Mouse (Mus musculus) skeletal muscle tissue, adult 2 months (tissue): Measurements from ENCODE around the gene 1700001L19Rik.
"Not testable (repeated sequence)": the region's sequence is repeated elsewhere in the genome, so short reads cannot be mapped to it uniquely, and the experiment has no call there.

ENCODE experiments used
- DNase-seq: peaks from one replicate; pipeline ENCODE4 v3.0.0-alpha.2; 2012; ENCODE audit warnings: low read depth, low spot score

1700001L19Rik gene

DNA sequence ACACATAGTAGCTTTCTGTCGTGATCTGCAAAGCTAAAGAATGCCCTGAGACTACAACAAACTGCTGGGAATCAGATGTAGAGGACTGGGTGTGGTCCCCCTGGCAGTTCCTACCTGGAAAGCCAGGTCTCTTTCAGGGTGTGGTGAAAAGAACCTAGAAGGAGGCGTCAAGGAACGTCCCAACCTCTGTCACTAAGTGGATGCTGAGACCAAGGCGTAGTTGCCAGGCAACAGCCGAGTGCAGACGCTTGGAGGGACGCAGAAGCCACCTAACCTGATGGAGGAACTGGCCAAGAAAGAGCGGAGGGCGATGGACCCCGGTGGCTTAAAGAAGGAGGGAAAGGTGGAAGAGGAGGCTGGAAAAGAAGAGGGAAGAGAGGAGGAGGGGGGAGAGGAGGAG lies at the start of gene 1700001L19Rik:
TSS of gene 1700001L19Rik (plus strand) at position 223 of the 400 bp plus-strand sequence.
- no peak for DNase-seq

- DNase-seq: not testable (repeated sequence)
Observed at GRCm38 (mm10) chr13:68553391-68553790, 43.8 kb upstream of the 1700001L19Rik start.

GRCm38 (mm10) chr13:68568110-68568509 lies 29.1 kb upstream of the 1700001L19Rik start:
- DNase-seq: no peak

DNA sequence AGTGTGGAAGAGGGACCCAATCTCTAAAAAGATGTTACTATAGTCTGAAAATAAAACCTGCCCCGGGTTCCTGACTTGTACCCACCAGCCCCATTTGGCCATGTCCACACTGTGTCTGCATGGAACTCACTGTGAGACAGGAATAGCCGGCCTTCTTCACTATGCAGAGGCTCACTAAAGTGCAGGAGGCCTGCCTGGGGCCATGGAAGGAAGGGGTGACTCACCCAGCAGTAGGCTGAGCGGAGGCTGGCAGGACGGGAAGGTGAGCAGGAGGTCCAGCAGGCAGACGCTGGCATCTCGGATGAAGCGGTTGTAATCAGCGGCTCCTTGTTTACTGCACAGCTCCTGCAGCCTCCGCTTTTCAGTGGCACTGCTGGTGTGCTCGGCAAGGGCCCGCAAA lies 28.7 kb upstream of the 1700001L19Rik start:
- DNase-seq: no peak

DNA sequence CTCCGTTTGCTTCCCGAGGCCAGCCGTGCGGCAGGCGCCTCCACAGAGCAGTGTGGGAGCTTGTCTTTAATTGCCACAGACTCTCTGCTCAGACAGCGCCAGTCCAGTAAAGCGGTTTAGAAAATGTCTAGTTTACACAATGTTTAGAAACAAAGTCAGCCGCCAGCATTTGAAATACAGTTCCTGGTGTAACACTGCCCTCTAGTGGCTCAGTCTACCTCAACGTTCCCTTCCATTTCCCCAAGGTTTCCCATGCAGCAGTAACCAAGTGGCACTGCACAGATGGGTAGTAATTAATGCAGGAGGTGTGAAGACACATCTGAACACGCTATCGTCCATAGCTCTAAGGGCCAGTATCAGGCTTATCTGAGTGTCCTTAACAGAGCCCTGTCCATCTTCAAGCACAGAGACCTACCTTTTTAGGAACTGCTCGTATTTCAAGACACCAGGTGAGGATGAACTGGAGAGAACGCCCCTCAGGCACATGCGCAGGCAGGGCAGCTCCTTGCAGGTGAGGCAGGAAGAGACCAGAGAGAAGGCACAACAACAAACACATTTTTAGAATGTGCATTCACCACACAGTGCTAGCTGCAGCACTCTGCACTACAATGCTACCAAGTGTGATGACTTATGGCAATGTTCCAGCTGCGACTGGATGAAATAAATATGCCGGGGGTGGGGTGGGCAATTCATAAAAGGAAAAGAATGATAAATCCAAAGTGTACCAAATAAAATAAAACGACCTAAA lies 27.5 kb upstream of the 1700001L19Rik start:
- DNase-seq: no peak

- no peak for DNase-seq
Observed at GRCm38 (mm10) chr13:68572247-68572646, 25.0 kb upstream of the 1700001L19Rik start.

DNA sequence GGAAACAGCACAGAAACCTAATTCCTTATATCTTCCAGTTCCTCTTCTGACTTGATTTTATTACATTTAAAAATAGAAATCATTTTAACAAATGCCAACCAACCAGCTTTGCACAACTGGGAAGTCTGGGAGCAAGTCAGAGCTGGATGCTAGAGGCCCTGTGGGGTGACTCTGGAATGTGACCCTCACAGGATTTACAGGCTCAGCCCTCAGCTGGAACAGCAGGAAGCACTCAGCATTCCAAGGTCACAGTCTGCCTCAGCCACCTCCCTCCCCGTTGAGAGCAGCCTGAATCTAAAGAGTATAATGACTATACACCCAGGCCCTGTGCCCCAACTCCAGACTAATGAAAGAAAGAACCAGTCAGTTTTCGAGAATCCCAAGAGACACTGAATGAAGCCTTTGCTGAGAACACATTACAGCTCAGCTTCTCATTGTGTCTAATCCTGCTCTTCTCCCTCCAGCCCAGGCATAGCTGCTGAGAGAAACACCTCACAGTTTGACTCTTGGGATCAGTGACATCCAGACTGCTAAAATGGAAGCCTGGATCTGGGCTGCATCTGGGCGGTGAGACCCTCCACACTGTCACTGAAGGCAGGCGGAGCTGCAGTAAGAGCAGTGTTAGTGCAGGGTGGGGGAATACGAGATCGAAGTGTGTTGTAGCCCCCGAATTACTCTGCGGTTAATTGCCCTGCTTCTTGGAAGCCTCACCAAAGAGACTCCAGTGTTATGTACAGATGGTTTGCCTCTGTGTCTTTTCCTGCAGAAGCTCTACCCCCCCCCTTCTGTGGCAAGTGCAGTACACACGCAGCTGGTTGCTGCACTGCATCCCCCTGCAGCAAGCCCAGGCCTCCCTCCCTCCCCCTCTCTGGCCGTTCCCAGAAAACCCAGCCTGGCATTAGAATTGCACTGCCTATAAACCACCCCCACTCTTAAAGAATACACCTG lies 24.0 kb upstream of the 1700001L19Rik start:
- DNase-seq: no peak

DNA sequence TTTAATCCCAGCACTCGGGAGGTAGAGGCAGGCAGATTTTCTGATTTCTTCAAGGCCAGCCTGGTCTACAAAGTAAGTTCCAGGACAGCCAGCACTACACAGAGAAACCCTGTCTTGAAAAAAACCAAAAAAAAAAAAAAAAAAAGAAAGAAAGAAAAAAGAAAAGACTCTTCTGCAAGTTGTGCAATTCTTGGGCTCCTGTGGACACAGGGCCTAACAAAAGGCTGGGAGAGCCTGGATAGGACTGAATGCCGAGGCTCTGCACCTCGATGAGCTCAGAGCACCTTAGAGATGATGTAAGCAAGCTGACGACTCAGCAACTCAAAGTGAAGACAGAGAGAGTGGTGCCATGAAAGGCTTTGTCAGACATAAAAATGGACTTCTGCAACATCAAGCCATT lies 22.8 kb upstream of the 1700001L19Rik start:
- DNase-seq: no peak

DNA sequence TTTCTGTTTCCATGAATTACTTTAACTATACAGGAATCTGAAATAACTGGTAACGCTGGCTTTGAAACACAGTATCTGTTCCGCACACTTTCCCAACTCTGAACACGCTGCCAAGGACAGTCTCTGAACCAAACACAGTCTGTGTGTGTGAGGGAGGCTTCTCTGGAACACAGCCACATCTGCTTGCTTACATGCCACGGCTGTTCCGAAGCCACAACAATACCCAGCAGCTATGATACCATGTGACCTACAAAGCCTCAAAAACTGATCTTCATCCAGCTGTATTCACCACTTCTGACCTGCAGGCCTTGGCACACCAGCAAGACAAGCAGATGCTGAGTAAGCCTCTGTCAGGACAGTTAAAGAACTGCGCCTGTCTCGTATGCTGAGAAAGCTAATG lies 19.3 kb upstream of the 1700001L19Rik start:
- no peak for DNase-seq

DNA sequence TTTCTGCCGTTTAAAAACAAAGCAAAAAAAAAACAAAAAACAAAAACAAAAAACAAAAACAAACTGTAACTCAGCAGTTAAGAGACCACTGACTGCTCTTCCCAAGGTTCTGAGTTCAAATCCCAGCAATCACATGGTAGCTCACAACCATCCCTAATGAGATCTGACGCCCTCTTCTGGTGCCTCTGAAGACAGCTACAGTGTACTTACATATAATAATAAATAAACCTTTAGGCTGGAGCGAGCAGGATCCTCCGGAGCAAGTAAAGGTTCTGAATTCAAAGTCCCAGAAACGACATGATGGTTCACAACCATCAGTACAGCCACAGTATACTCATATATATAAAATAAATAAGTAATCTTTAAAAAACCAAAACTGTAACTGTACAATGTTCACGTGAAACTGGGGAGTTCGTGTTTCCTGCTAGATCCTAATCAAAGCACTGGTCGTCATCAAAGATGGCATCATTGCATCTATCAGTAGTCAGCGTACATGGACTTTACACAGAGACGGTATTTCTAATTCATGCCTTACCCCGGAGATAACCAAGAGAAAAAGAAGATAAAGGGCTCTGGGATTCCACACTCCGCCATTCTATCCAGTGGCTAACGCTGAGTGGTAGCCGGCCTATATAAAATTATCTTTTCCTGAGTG lies 16.0 kb upstream of the 1700001L19Rik start:
- DNase-seq: no peak

GRCm38 (mm10) chr13:68581747-68582516 lies 15.3 kb upstream of the 1700001L19Rik start, which contains the start of the genes Mtrr and Fastkd3:
Gene Mtrr (minus strand): TSS chr13:68582149.
Gene Fastkd3 (plus strand): TSS chr13:68582234.
- DNase-seq: peak; percentile 98

DNA sequence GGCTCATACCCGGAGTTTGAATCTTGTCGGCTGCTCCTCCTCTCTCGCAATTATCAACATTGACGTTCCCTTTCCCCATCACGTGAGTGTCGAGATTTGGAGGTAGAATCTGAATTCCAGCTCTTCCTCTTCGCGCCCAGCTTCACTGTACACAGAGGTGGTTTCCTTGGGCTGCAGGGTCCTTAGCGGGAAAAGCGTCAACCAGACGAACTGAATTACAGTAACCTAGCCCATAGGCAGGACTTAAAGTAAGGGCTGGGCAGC lies 14.8 kb upstream of the 1700001L19Rik start:
- no peak for DNase-seq

DNA sequence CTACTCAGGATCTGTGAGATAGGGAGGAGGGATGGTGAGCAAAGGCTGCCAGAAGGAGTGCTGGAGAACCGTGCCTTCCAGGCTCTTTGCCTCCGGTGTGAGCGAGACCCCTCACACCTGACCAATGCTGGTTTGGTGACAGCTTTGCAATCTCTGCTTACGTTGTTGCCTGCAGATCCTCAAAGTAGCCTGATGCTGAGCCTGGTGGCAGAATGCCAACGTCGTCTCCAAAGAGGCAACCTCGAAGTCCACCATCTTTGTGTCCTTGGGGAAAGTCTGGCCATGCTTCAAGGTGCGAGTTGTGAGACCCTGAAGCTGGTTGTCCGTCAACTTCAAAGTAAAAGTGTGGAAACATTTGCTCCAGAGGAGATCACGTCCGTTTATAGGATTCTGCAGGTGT lies 13.3 kb upstream of the 1700001L19Rik start:
- DNase-seq: no peak

DNA sequence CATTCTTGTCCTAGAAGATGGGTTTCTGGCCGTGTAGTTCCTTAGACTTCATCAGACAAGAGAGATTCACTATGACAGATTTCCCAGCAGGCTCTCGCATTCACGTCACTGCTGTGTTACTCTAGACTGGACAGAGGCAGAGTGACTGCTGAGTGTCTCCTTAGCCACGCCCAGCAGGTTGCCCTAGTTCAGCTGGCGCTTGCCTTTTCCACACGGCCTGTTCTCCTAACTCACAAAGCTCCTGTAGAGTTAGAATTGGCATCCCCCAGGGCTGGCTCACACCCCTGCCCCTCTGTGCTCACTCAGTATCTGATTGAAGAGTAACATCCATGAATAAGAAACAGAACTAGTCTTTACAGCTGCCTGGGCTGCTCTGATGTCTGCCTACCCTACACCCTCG lies 11.8 kb upstream of the 1700001L19Rik start:
- DNase-seq: no peak

DNA sequence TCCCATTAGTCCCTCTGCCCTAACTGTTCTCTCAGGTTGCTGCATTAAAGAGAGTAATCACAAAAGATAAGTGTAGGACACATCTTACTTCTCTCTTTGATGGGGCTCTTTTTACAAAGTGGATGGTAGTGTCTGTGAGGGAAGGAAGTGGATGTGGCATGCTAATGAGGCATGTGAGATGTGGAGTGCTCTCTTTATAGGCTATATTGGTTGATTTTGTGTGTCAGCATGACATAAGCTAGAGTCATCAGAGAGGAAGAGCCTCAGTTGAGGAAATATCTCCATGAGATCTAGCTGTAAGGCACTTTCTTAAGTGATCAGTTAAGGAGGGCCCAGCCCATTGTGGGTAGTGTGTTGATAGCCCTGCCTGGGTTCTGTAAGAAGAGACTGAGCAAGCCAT lies 8.9 kb upstream of the 1700001L19Rik start:
- no peak for DNase-seq

GRCm38 (mm10) chr13:68593797-68594196 lies 3.4 kb upstream of the 1700001L19Rik start:
- DNase-seq: no peak

- no peak for DNase-seq
Observed at GRCm38 (mm10) chr13:68597667-68598066, 446 bp downstream of the 1700001L19Rik start.

GRCm38 (mm10) chr13:68598953-68599352 lies 1.7 kb downstream of the 1700001L19Rik start:
- DNase-seq: no peak

DNA sequence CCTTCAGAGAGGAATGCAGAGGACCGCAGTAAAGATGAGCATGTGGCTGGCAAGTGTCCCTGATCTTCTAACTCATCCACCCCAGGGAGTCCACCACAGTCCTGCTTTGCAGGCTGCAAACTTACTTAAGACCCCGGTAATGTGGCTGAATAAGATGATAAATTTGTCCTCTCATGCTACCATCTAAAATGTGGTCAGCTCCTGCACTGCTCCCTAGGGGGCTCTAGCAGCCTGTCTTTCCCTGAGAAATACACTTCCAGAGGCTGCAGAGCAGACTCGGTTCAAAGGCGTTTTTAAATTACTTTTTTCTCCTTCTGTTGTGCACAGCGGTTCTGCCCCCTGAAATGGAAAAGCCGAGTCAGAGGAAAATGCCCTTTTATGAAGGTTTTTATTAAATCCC lies 4.0 kb downstream of the 1700001L19Rik start:
- no peak for DNase-seq

DNA sequence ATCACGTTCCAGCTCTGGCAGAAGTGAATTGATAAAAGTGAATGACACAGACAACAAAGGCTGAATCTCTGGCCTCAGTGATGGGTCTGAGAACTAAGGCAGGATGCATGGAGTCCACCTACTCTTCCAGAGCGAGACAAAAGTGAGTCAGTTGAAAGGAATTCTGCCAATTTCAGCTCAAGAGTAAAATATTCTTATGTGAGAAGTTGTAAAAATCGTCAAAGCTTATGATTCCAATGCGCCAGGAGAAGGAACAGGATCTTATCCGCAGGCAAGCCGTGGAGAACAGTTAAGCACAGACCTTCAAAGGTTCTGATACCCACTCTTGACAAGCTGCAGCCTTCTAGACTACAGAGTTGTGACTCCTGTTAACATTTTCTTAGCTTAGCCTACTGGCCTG lies 5.9 kb downstream of the 1700001L19Rik start:
- no peak for DNase-seq

DNA sequence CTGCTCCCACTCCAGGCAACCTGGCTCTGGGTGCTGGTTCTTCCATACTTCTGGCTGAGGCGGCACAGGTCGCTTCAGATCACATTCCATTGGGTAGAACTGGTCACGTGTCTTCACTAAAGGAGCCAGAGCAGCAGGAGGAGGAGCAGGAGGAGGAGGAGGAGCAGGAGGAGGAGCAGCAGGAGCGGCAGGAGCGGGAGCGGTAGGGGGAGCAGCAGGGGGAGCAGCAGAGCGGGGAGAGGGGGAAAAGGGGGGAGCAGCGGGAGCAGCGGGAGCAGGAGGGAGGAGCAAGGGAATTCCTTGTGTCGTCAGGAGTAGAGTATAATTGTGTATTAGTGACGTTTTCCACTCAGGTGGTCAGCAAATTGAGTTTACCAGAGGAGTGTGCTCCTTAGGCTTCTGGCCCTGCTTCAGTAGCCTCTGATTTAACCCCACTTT lies 8.5 kb downstream of the 1700001L19Rik start:
- peak; percentile 29 for DNase-seq
